Mouse (Mus musculus) frontal cortex, adult (tissue): ENCODE measurements around the gene Itga3.

Experiments
- ATAC-seq: cut with Nextera tagmentation; 2 replicates; pipeline ENCODE4 v1.9.2; 2017; ENCODE audit warnings: mild to moderate bottlenecking, moderate library complexity, mixed read lengths; ENCODE audit not compliant: low TSS enrichment

The Itga3 gene

GRCm38 (mm10) chr11:95076536-95077111 lies at the start of gene Itga3:
Itga3 (minus strand) TSS chr11:95076801.
- peak; percentile 79 for ATAC-seq

DNA sequence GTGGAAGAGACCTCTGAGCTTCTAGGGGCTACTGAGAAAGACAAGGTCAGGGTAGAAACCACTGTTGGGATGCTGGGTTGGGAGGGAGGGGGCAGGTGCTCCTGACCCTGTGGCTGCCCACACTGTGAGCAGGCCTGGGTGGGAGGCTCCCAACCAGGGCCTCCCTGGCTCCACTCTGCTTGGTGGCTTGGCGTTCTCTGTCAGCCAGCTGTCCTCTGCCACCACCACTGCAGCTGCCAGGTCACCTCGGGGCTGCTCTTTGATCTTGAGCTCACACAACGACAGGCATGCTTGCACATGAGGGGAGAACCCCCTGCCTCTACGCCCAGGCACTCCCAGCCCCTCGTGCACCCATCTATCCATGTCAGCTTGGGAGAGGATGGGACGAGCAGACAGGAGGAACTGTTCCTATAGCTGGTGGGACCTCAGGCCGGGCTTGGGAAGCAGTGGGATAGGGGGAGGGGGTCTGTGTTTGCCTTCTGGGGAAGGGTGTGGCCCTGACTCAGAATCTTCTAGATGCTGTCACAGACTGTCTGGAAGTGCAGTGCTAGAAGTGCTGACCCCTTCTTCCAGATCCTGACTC lies 48.9 kb upstream of the Itga3 start:
- ATAC-seq, result no peak

DNA sequence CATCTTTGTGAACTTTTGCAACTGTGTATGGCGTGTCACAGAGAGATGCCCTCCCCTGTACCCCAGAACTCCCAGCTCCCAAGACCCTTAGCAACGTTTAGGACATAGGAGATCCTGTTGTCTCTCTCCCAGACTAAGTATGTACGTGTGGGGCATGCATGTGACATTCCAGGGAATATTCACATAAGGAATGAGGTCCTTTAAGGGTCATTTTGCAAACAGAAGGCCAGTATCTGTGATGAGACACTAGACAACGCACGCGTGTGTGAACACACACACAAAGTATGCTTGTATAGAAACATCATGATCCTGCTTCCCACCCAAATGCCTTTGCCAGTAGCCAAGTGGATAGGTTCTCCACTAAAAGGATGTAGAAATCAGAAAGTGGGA lies 45.5 kb upstream of the Itga3 start:
- no peak for ATAC-seq

DNA sequence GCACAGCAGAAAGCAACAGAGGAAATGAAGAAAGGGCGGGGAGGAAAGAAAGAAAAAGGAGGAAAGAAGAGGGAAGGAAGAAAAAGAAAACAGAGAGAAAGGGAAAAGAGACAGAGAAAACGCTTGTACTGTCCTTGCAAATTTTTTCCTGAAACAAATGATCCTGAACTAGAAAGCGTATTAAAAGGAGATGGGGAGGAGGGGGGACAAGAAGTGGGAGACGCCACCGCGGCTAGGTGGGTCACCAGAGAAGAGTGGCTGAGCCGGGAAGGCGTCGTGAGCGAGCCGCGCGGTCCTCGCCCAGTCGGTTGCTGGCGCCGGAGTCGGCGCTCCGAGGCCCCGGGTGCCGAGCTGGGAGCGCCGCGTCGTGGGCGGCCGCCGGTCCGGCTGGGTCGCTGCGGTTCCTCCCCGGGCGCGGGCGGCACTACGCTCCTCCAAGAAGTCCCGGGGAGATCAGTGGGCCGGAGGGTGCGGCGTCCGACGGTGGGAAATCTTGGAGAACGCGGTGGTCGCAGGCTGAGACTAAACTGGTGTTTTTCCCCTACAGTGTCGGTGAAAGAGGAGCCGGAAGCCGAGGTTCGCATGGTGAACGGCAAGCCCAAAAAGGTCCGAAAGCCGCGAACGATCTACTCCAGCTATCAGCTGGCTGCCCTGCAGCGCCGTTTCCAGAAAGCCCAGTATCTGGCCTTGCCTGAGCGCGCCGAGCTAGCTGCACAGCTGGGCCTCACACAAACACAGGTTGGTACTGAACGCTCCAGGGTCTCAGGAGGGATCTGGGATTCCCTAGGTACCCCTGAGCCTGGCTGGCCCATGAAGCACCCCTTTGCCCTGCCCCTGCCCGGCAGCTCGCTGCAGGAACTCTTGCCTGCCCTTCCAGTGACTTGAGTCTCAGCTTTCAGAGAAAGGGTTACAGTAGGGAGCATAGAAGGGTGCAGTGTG lies 44.8 kb upstream of the Itga3 start:
- no peak for ATAC-seq

GRCm38 (mm10) chr11:95120633-95121020 lies 44.0 kb upstream of the Itga3 start:
- ATAC-seq, result no peak

- no peak for ATAC-seq
These were observed 43.5 kb upstream of the Itga3 start, which contains the start of gene Dlx3 for GRCm38 (mm10) chr11:95119990-95120632. Dlx3 (plus strand) TSS chr11:95120119.

DNA sequence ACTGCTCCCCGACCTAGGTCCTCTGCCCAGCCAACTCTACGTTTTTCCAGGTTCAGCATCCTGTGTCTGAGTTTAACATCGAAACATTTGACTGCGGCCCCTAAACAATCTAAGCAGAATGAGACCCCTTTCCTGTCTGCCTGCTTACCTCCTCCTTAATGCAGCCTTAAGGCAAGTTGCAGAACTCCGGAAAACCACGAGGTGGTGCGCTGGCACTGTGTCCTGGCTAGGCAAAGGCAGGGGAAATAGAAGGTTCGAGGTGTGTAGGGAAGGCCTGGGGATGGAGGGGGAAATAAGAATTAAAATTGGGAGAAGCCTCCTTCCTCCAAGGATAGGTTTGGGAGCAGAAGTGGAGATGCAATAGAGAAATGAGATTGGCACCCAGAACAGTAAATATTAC lies 41.9 kb upstream of the Itga3 start:
- 0 out of 2 replicates have a peak, but pooled peaks have one; percentile 59 for ATAC-seq

DNA sequence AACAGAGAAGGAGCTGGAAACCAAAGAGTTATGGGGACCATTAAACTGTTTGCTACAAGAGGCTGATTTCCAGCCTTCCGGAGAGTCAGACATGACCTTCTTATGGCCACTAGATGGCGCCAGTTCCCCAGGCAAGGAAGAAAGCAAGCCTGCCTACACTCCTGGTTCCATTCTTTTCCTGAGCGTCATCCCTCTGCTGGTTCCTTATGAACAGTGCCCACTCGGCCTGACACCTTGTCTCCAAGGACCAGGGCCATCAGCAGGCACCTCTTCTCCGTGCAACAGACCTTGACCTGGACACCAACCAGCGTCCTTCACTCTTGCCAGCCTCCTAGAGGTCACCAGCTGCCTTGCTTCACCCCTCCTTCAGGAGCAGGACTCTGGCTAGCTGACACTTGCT lies 40.4 kb upstream of the Itga3 start:
- ATAC-seq, result peak; percentile 90

DNA sequence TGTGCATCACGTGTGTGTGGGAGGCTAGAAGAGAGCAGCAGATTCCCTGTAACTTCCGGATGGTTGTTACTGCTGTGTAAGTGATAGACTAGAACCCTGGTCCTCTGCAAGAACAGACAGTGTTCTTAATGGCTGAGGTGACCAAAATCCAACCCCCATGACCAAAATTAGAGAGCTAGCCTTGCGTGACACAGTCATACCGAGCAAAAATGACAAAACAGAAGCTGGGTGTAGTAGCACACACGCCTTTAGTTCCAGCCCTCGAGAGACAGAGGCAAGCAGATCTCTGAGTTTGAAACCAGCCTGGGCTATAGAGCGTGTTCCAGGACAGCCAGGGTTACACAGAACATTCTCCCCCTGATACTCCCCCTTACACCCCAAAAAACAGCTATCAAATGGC lies 33.5 kb upstream of the Itga3 start:
- ATAC-seq, result no peak

DNA sequence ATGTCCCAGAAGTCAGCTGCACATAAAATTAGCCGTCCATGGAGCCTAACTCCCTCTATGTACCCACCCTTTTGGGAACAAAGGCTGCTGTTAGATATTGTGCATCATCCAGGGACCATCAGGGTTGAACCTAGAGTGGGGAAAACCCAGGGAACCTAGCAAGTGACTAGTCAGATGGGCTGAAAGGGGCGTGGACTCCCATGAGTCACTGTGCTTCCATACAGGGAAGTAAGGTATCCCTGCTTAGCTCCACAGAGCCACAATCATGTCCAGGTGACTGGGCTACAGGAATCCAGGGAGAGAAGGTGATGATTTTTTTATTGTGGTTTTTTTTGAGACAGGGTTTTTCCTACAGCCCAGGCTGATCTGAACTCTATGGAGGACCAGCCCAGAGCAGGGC lies 32.4 kb upstream of the Itga3 start:
- no peak for ATAC-seq

GRCm38 (mm10) chr11:95106440-95107236 lies 30.0 kb upstream of the Itga3 start:
- peak; percentile 70; the same call in 1 of the 2 replicates for ATAC-seq

GRCm38 (mm10) chr11:95105274-95105874 lies 28.8 kb upstream of the Itga3 start:
- ATAC-seq, result no peak

DNA sequence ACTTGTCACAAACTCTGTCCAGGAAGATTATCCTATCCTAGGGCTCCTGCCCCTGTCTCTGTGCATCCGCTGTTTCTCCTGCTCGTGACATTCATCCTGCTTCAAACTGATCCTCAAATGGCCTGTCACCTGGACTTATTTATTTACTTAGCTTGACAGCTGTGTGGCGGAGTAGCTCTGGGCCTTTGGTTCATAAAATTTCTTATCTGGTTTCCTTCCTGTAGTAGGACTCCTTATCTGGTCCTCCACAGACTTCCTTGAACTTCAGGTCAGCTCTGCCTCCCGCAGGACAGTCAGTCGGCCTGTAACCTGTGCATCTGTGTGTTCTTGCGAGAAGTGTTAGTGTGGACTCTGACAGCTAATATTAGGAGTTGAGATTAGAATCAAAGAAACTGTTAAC lies 27.7 kb upstream of the Itga3 start:
- ATAC-seq, result no peak

GRCm38 (mm10) chr11:95102161-95102904 lies 25.7 kb upstream of the Itga3 start:
- no peak for ATAC-seq

- ATAC-seq, result no peak
These were observed 24.6 kb upstream of the Itga3 start for GRCm38 (mm10) chr11:95101071-95101788.

DNA sequence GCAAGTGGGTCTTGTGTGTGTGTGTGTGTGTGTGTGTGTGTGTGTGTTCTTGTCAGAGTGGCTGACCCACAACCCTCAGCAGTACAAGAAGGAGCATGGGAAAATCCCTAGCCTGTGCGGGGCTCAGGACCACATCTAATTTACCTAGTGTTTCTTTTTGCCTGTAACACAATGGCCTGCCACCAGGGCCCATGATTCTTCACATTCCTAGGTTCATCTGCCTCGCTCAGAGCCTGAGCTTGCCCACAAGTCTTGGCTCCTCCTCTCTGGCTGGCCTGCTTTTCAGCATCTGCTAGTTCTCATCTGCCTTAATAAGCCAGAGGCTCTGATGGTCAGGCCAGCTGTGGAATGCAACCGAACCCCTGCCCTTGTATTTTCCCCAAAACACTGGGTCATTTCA lies 23.8 kb upstream of the Itga3 start:
- ATAC-seq, result no peak

DNA sequence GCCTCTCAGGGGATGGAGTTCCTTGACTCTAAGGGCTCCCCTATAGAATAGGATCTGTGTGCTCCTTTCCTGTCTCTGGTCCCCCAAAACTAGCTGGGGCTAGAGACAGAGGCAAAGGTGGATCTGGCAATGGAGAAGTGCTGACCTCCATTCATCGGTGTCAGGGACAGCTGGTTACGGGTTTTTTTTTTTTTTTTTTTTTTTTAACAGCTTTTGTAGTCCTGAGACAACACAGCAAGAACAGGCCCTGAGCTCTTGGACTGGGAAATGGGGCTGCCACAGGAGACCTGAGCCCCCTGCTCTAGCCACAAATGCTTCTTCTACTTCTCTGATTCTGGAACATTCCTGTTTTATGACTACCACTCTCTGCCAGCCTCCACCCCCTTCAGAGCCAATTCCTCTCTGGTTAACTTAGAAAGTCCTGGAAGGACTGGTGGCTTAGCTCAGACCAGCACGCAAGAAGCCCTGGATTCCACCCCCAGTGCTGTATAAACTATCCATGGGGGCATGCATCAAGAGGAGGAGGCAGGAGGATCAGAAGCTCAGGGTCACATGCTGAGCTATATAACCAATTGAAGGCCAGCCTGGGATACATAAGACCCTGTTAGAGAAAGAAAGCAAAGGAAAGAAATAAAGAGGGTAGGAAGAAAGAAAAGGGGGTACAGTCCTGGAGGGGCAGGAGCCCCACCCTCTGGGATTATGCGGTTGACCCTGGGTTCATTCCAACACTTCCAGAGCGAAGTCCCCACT lies 21.9 kb upstream of the Itga3 start:
- ATAC-seq, result no peak

DNA sequence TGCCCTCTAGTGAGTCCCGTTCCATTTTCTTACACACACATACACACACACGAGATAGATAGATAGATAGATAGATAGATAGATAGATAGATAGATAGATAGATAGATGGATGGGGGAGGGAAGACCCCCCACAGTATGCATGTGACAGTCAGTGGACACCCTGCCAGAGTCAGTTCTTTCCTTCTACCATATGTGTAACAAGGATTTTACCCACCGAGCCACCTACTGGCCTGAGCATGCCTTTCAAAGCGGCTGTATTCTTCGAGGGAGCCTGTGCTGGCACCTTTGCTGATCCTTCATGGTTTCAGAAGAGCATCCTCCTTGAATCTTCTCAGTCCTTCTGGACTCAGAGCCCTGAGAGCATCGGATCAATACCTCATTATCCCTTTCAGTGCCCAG lies 21.3 kb upstream of the Itga3 start:
- no peak for ATAC-seq
